ENCODE assay signal across 14 mouse cellular contexts in genomic region chr14:50997999-50998666, GRCm38 (mm10). TPM values are rescaled to one million over a fixed set of nuclear protein-coding genes. Genes with fewer than 3 reads are reported as not detected.
DNase-seq lines count a peak whose midpoint lies in the region; ATAC-seq and TF ChIP-seq lines count a peak whose summit lies in the region.
"Had no signal": no experiment of that assay in that cellular context is flagged by ENCODE, and none has a peak within 500 bp of the region (broad histone marks: within the 10 kb centered on the region; RNA-seq: fewer than 3 reads in every experiment).

No protein-coding gene starts in this region.

- H3K36me3 ChIP-seq in heart, postnatal 0 days (replicated peaks; ENCODE audit: control insufficient read depth, insufficient read depth, low read length), result no peaks in the 10 kb centered on the region
- H3K36me3 ChIP-seq: limb, embryonic 13.5 days had no signal

- TF ChIP-seq CTCF in left cerebral cortex, adult 2 months (IDR thresholded peaks at IDR 0.05), result no peak
- no peak for TF ChIP-seq CTCF in bone marrow macrophage, adult 2 months (IDR thresholded peaks at IDR 0.05; ENCODE audit: low read depth, low read length)
- no peak for TF ChIP-seq CTCF in heart, postnatal 0 days (IDR thresholded peaks at IDR 0.05; ENCODE audit: low read depth)

- no peak overlapping the region for H3K4me2 ChIP-seq in heart, postnatal 0 days (ENCODE audit: low read depth, low read length)
- H3K4me2 ChIP-seq: limb, embryonic 13.5 days had no signal

- 52% methylated on average over 2 of the region's 2 CpGs for WGBS in heart, postnatal 0 days

- peak overlapping the region; percentile 44; the same call in 1 of the 2 replicates for H3K27ac ChIP-seq in left cerebral cortex, adult 2 months
- H3K27ac ChIP-seq in bone marrow macrophage, adult 2 months (ENCODE audit: insufficient read depth, low read depth, low read length), result peak overlapping the region; percentile 18
- peak overlapping the region; percentile 62 for H3K27ac ChIP-seq in heart, postnatal 0 days (ENCODE audit: low read depth)
- H3K27ac ChIP-seq: limb, embryonic 13.5 days; stomach, postnatal 0 days had no signal

- no peaks in the 10 kb centered on the region for H3K9me3 ChIP-seq in heart, postnatal 0 days (replicated peaks; ENCODE audit: control insufficient read depth, low read length)
- H3K9me3 ChIP-seq: limb, embryonic 13.5 days had no signal

- TF ChIP-seq EP300 in heart, postnatal 0 days (IDR thresholded peaks at IDR 0.05; ENCODE audit: low read depth), result peak; percentile 83; the same call in 1 of the 2 replicates

- H3K9ac ChIP-seq in heart, postnatal 0 days (replicated peaks; ENCODE audit: low read depth, low read length), result no peak overlapping the region
- H3K9ac ChIP-seq: limb, embryonic 13.5 days had no signal

- no peak overlapping the region for H3K4me3 ChIP-seq in left cerebral cortex, adult 2 months
- H3K4me3 ChIP-seq in bone marrow macrophage, adult 2 months (ENCODE audit: insufficient read depth, low read length), result no peak overlapping the region
- no peak overlapping the region for H3K4me3 ChIP-seq in heart, postnatal 0 days (ENCODE audit: low read depth, low read length)
- H3K4me3 ChIP-seq: limb, embryonic 13.5 days had no signal

- no peaks in the 10 kb centered on the region for H3K27me3 ChIP-seq in heart, postnatal 0 days (ENCODE audit: control insufficient read depth, insufficient read depth, low read length)
- H3K27me3 ChIP-seq: limb, embryonic 13.5 days had no signal

- peak; percentile 68 for ATAC-seq in heart, postnatal 0 days (ENCODE audit: insufficient read depth, low read depth)
- ATAC-seq in megakaryocyte progenitor cell, adult 5-6 weeks (replicated peaks; ENCODE audit: poor library complexity), result peak; percentile 63
- no peak for ATAC-seq in cerebellum, adult (ENCODE audit: insufficient number of reproducible peaks, low FRiP score, low TSS enrichment)
- ATAC-seq: intestine, postnatal 0 days had no signal

- no peak for DNase-seq in left cerebral cortex, adult 2 months (ENCODE audit: extremely low spot score in 1 of 2, low spot score in 2 of 2)
- no peak for DNase-seq in left cerebral cortex, postnatal 10 days (ENCODE audit: extremely low spot score in 1 of 2, low spot score in 2 of 2)
- DNase-seq in heart, postnatal 0 days (ENCODE audit: low spot score), result peak; percentile 59
- no peak for DNase-seq in spleen, postnatal 10 days (ENCODE audit: low spot score in 2 of 2)
- no peak for DNase-seq in urinary bladder, postnatal 14 days (ENCODE audit: low spot score)
- DNase-seq: adrenal gland, postnatal 36 days; gastrocnemius, postnatal 36 days had no signal

- intact Hi-C loops in left cerebral cortex, adult 2 months (cut with DNase I), result no loop called here
- intact Hi-C loops in left cerebral cortex, postnatal 10 days (cut with DNase I), result no loop called here

- H3K4me1 ChIP-seq in bone marrow macrophage, adult 2 months (ENCODE audit: control insufficient read depth, insufficient read depth, low read length), result peaks cover 15% of the 10 kb centered on the region
- no peaks in the 10 kb centered on the region for H3K4me1 ChIP-seq in heart, postnatal 0 days (ENCODE audit: control insufficient read depth, insufficient read depth)
- H3K4me1 ChIP-seq: limb, embryonic 13.5 days had no signal

- TF ChIP-seq POLR2A in bone marrow macrophage, adult 2 months (IDR thresholded peaks at IDR 0.05; ENCODE audit: borderline replicate concordance, low read depth, low read length), result no peak

RNA-seq across cellular contexts. Expression of gene Rnase10, which starts 9.4 kb away (rescaled TPM):
- total RNA-seq in left cerebral cortex, adult 2 months (2021), result not detected
- under 1 TPM in 1 of 2 experiments, not detected in 1; 0.30 TPM for total RNA-seq in left cerebral cortex, postnatal 10 days (2021)
- not detected in 2 replicates for polyA plus RNA-seq in bone marrow macrophage, adult 2 months (2012; ENCODE audit: insufficient read depth, insufficient read length, missing spikeins)
- total RNA-seq in heart, postnatal 0 days (2014; rRNA removed; ENCODE audit: low replicate concordance), result not detected in 2 replicates
- 0.32 and 0.38 TPM in 2 replicates for polyA plus RNA-seq in heart, postnatal 0 days (2015; fragmentation: Nextera tagmentation; extraction: Ambion mirVana)
- 0.78 and 3.3 TPM in 2 replicates for total RNA-seq in megakaryocyte progenitor cell, adult 5-6 weeks (2015)
- total RNA-seq in megakaryocyte progenitor cell, adult 5-6 weeks (2017), result 0.64 and 5.2 TPM in 2 replicates
- total RNA-seq: gastrocnemius, postnatal 36 days; midbrain, postnatal 0 days had no signal
- polyA plus RNA-seq: limb, embryonic 13.5 days; midbrain, postnatal 0 days had no signal

RNA-seq across cellular contexts. Expression of gene Pnp2, which starts 42.3 kb away (rescaled TPM):
- under 1 TPM; 0.81 to 0.84 TPM for total RNA-seq in left cerebral cortex, adult 2 months (2021)
- total RNA-seq in left cerebral cortex, postnatal 10 days (2021), result 1 to 10 TPM in 1 of 2 experiments, under 1 TPM in 1; 0.79 to 1.7 TPM
- polyA plus RNA-seq in bone marrow macrophage, adult 2 months (2012; ENCODE audit: insufficient read depth, insufficient read length, missing spikeins), result 1.7 and 4.5 TPM in 2 replicates
- 0.46 TPM in 1 of 2 replicates, not detected in the other for total RNA-seq in heart, postnatal 0 days (2014; rRNA removed; ENCODE audit: low replicate concordance)
- 0.27 TPM in 2 replicates for polyA plus RNA-seq in heart, postnatal 0 days (2015; fragmentation: Nextera tagmentation; extraction: Ambion mirVana)
- 11.0 and 16.1 TPM in 2 replicates for total RNA-seq in megakaryocyte progenitor cell, adult 5-6 weeks (2015)
- 6.0 and 8.1 TPM in 2 replicates for total RNA-seq in megakaryocyte progenitor cell, adult 5-6 weeks (2017)

RNA-seq across cellular contexts. Expression of gene Rnase9, which starts 43.5 kb away (rescaled TPM):
- total RNA-seq in left cerebral cortex, adult 2 months (2021), result not detected
- not detected for total RNA-seq in left cerebral cortex, postnatal 10 days (2021)
- polyA plus RNA-seq in bone marrow macrophage, adult 2 months (2012; ENCODE audit: insufficient read depth, insufficient read length, missing spikeins), result not detected in 2 replicates
- total RNA-seq in heart, postnatal 0 days (2014; rRNA removed; ENCODE audit: low replicate concordance), result not detected in 2 replicates
- polyA plus RNA-seq in heart, postnatal 0 days (2015; fragmentation: Nextera tagmentation; extraction: Ambion mirVana), result not detected in 2 replicates
- not detected in 2 replicates for total RNA-seq in megakaryocyte progenitor cell, adult 5-6 weeks (2015)
- total RNA-seq in megakaryocyte progenitor cell, adult 5-6 weeks (2017), result not detected in 2 replicates
- total RNA-seq: adrenal gland, postnatal 36 days; gastrocnemius, postnatal 36 days; midbrain, postnatal 0 days had no signal
- polyA plus RNA-seq: intestine, postnatal 0 days; limb, embryonic 13.5 days; midbrain, postnatal 0 days; stomach, postnatal 0 days had no signal

RNA-seq across cellular contexts. Expression of gene Rnase11, which starts 51.8 kb away (rescaled TPM):
- total RNA-seq in left cerebral cortex, adult 2 months (2021), result not detected
- total RNA-seq in left cerebral cortex, postnatal 10 days (2021), result not detected
- polyA plus RNA-seq in bone marrow macrophage, adult 2 months (2012; ENCODE audit: insufficient read depth, insufficient read length, missing spikeins), result not detected in 2 replicates
- not detected in 2 replicates for total RNA-seq in heart, postnatal 0 days (2014; rRNA removed; ENCODE audit: low replicate concordance)
- polyA plus RNA-seq in heart, postnatal 0 days (2015; fragmentation: Nextera tagmentation; extraction: Ambion mirVana), result not detected in 2 replicates
- not detected in 2 replicates for total RNA-seq in megakaryocyte progenitor cell, adult 5-6 weeks (2015)
- not detected in 2 replicates for total RNA-seq in megakaryocyte progenitor cell, adult 5-6 weeks (2017)
- total RNA-seq: adrenal gland, postnatal 36 days; gastrocnemius, postnatal 36 days; midbrain, postnatal 0 days had no signal
- polyA plus RNA-seq: intestine, postnatal 0 days; limb, embryonic 13.5 days; midbrain, postnatal 0 days; stomach, postnatal 0 days had no signal

RNA-seq across cellular contexts. Expression of gene Gm49342, which starts 53.8 kb away (rescaled TPM):
- 1 to 10 TPM; 8.4 to 9.2 TPM for total RNA-seq in left cerebral cortex, adult 2 months (2021)
- total RNA-seq in left cerebral cortex, postnatal 10 days (2021), result 10 to 100 TPM in 1 of 2 experiments, 1 to 10 TPM in 1; 6.5 to 13.7 TPM
- polyA plus RNA-seq in bone marrow macrophage, adult 2 months (2012; ENCODE audit: insufficient read depth, insufficient read length, missing spikeins), result 7.7 and 45.7 TPM in 2 replicates
- total RNA-seq in heart, postnatal 0 days (2014; rRNA removed; ENCODE audit: low replicate concordance), result 17.5 TPM in 1 of 2 replicates, not detected in the other
- polyA plus RNA-seq in heart, postnatal 0 days (2015; fragmentation: Nextera tagmentation; extraction: Ambion mirVana), result not detected in 2 replicates
- total RNA-seq in megakaryocyte progenitor cell, adult 5-6 weeks (2015), result 24.4 TPM in 1 of 2 replicates, not detected in the other
- 144 and 168 TPM in 2 replicates for total RNA-seq in megakaryocyte progenitor cell, adult 5-6 weeks (2017)
- polyA plus RNA-seq: intestine, postnatal 0 days; limb, embryonic 13.5 days; stomach, postnatal 0 days had no signal
